Mouse (Mus musculus): ENCODE measurements around the gene Muc13. TPM values are rescaled to one million over a fixed set of nuclear protein-coding genes. Genes with fewer than 3 reads are reported as not detected.
A peak's percentile ranks its signal among the peaks of the same experiment; 100 is the strongest.

The Muc13 gene
- total RNA-seq, 2 experiments from 2014 or later, result 0.09 TPM; not detected in 1

GRCm38 (mm10) chr16:33769848-33770247 lies 24.0 kb upstream of the Muc13 start:
- no peak for DNase-seq

- DNase-seq, result no peak
Observed at GRCm38 (mm10) chr16:33770778-33771454, 22.9 kb upstream of the Muc13 start.

GRCm38 (mm10) chr16:33772809-33773208 lies 21.0 kb upstream of the Muc13 start:
- DNase-seq, result no peak

- DNase-seq, result no peak
Observed at GRCm38 (mm10) chr16:33774972-33775371, 18.9 kb upstream of the Muc13 start.

- no peak for DNase-seq
Observed at GRCm38 (mm10) chr16:33775733-33776335, 18.0 kb upstream of the Muc13 start.

GRCm38 (mm10) chr16:33776766-33777529 lies 16.9 kb upstream of the Muc13 start:
- no peak for DNase-seq

- DNase-seq, result no peak
Observed at GRCm38 (mm10) chr16:33777607-33778006, 16.2 kb upstream of the Muc13 start.

- DNase-seq, result no peak
Observed at GRCm38 (mm10) chr16:33781789-33782728, 11.8 kb upstream of the Muc13 start.

- no peak for DNase-seq
Observed at GRCm38 (mm10) chr16:33782729-33783091, 11.1 kb upstream of the Muc13 start.

GRCm38 (mm10) chr16:33784547-33784946 lies 9.3 kb upstream of the Muc13 start:
- no peak for DNase-seq

- no peak for DNase-seq
Observed at GRCm38 (mm10) chr16:33785092-33785704, 8.6 kb upstream of the Muc13 start.

GRCm38 (mm10) chr16:33786657-33787390 lies 7.0 kb upstream of the Muc13 start:
- DNase-seq, result no peak

GRCm38 (mm10) chr16:33795106-33795505 lies 1.3 kb downstream of the Muc13 start:
- DNase-seq, result no peak

GRCm38 (mm10) chr16:33795887-33796286 lies 2.0 kb downstream of the Muc13 start:
- no peak for DNase-seq

GRCm38 (mm10) chr16:33796756-33797155 lies 2.9 kb downstream of the Muc13 start:
- DNase-seq, result no peak

- DNase-seq, result peak; percentile 68
Observed at GRCm38 (mm10) chr16:33797860-33798259, 4.0 kb downstream of the Muc13 start.

- no peak for DNase-seq
Observed at GRCm38 (mm10) chr16:33810002-33810401, 16.2 kb downstream of the Muc13 start.

GRCm38 (mm10) chr16:33818413-33819165 lies 24.8 kb downstream of the Muc13 start:
- no peak for DNase-seq

GRCm38 (mm10) chr16:33820269-33821178 lies 26.7 kb downstream of the Muc13 start:
- peak; percentile 90 for DNase-seq

All from gastrocnemius, postnatal 10 days (tissue).